Mouse (Mus musculus): ENCODE data around the gene Efcab12. TPM values are rescaled to one million over a fixed set of nuclear protein-coding genes. Genes with fewer than 3 reads are reported as not detected.
"Not testable (repeated sequence)": the region's sequence is repeated elsewhere in the genome, so short reads cannot be mapped to it uniquely, and the experiment has no call there.

The Efcab12 gene
- polyA plus RNA-seq, 1 experiment from 2014 or later, result 2.3 TPM

GRCm38 (mm10) chr6:115848598-115849304 lies 10.5 kb upstream of the Efcab12 start:
- 92% methylated on average over 10 of the region's 10 CpGs for WGBS
- Histone ChIP-seq H3K4me2 (replicated peaks; ENCODE audit: low read depth, low read length) (no peak overlapping the region), H3K4me1 (ENCODE audit: insufficient read depth, low read length) (peaks cover 10% of the 10 kb centered on the region), H3K27ac (ENCODE audit: low read length) (no peak overlapping the region), H3K4me3 (ENCODE audit: low read length) (no peak overlapping the region), H3K9me3 (ENCODE audit: low read length) (no peaks in the 10 kb centered on the region), H3K27me3 (ENCODE audit: insufficient read depth, low read length) (no peaks in the 10 kb centered on the region), H3K9ac (replicated peaks; ENCODE audit: low read length) (no peak overlapping the region), H3K36me3 (ENCODE audit: insufficient read depth, low read length) (peaks cover 16% of the 10 kb centered on the region; the same call in 1 of the 2 replicates)
- ATAC-seq (ENCODE audit: low FRiP score, low TSS enrichment), result no peak

- peaks cover 26% of the 10 kb centered on the region; the same call in 1 of the 2 replicates for H3K36me3 ChIP-seq (ENCODE audit: insufficient read depth, low read length)
- no peak overlapping the region for H3K4me3 ChIP-seq (ENCODE audit: low read length)
- H3K4me1 ChIP-seq (ENCODE audit: insufficient read depth, low read length), result peaks cover 4% of the 10 kb centered on the region; the same call in 1 of the 2 replicates
- H3K27me3 ChIP-seq (ENCODE audit: insufficient read depth, low read length), result no peaks in the 10 kb centered on the region
- H3K4me2 ChIP-seq (replicated peaks; ENCODE audit: low read depth, low read length), result no peak overlapping the region
- H3K9ac ChIP-seq (replicated peaks; ENCODE audit: low read length), result 0 out of 2 replicates have a peak overlapping the region, but pooled peaks have one; percentile 19
- ATAC-seq (ENCODE audit: low FRiP score, low TSS enrichment), result peak; percentile 51; the same call in 1 of the 2 replicates
- H3K9me3 ChIP-seq (ENCODE audit: low read length), result no peaks in the 10 kb centered on the region
- peak overlapping the region; percentile 21; the same call in 1 of the 2 replicates for H3K27ac ChIP-seq (ENCODE audit: low read length)
- WGBS, result 39% methylated on average over 7 of the region's 8 CpGs
These were observed 8.6 kb upstream of the Efcab12 start for GRCm38 (mm10) chr6:115846640-115847411.

GRCm38 (mm10) chr6:115845006-115845405 lies 6.8 kb upstream of the Efcab12 start:
- Histone ChIP-seq H3K4me2 (replicated peaks; ENCODE audit: low read depth, low read length) (no peak overlapping the region), H3K27ac (ENCODE audit: low read length) (no peak overlapping the region), H3K36me3 (ENCODE audit: insufficient read depth, low read length) (peaks cover 25% of the 10 kb centered on the region; the same call in 1 of the 2 replicates), H3K4me3 (ENCODE audit: low read length) (no peak overlapping the region), H3K9ac (replicated peaks; ENCODE audit: low read length) (no peak overlapping the region), H3K4me1 (ENCODE audit: insufficient read depth, low read length) (0 out of 2 replicates have a peak, but pooled peaks cover 3% of the 10 kb centered on the region), H3K9me3 (ENCODE audit: low read length) (no peaks in the 10 kb centered on the region), H3K27me3 (ENCODE audit: insufficient read depth, low read length) (no peaks in the 10 kb centered on the region)
- WGBS, result 92% methylated on average over 4 of the region's 4 CpGs
- ATAC-seq (ENCODE audit: low FRiP score, low TSS enrichment), result no peak

- peak; percentile 65 for ATAC-seq (ENCODE audit: low FRiP score, low TSS enrichment)
- 59% methylated on average over 5 of the region's 5 CpGs for WGBS
- Histone ChIP-seq H3K4me2 (replicated peaks; ENCODE audit: low read depth, low read length) (peak overlapping the region; percentile 64), H3K4me3 (ENCODE audit: low read length) (peak overlapping the region; percentile 42), H3K4me1 (ENCODE audit: insufficient read depth, low read length) (peaks cover 5% of the 10 kb centered on the region), H3K36me3 (ENCODE audit: insufficient read depth, low read length) (0 out of 2 replicates have a peak, but pooled peaks cover 14% of the 10 kb centered on the region), H3K9me3 (ENCODE audit: low read length) (no peaks in the 10 kb centered on the region), H3K9ac (replicated peaks; ENCODE audit: low read length) (peak overlapping the region; percentile 23; the same call in 1 of the 2 replicates), H3K27me3 (ENCODE audit: insufficient read depth, low read length) (no peaks in the 10 kb centered on the region), H3K27ac (ENCODE audit: low read length) (peak overlapping the region; percentile 56; the same call in 1 of the 2 replicates)
These were observed 533 bp upstream of the Efcab12 start for GRCm38 (mm10) chr6:115838745-115839144.

- no peaks in the 10 kb centered on the region for H3K9me3 ChIP-seq (ENCODE audit: low read length)
- no peak for ATAC-seq (ENCODE audit: low FRiP score, low TSS enrichment)
- H3K36me3 ChIP-seq (ENCODE audit: insufficient read depth, low read length), result no peaks in the 10 kb centered on the region
- no peaks in the 10 kb centered on the region for H3K27me3 ChIP-seq (ENCODE audit: insufficient read depth, low read length)
- H3K27ac ChIP-seq (ENCODE audit: low read length), result no peak overlapping the region
- no peak overlapping the region for H3K4me3 ChIP-seq (ENCODE audit: low read length)
- peaks cover 8% of the 10 kb centered on the region for H3K4me1 ChIP-seq (ENCODE audit: insufficient read depth, low read length)
- no peak overlapping the region for H3K4me2 ChIP-seq (replicated peaks; ENCODE audit: low read depth, low read length)
- no peak overlapping the region for H3K9ac ChIP-seq (replicated peaks; ENCODE audit: low read length)
These were observed 4.4 kb downstream of the Efcab12 start for GRCm38 (mm10) chr6:115833861-115834260.

GRCm38 (mm10) chr6:115832152-115832850 lies 5.9 kb downstream of the Efcab12 start:
- Histone ChIP-seq H3K4me1 (ENCODE audit: insufficient read depth, low read length) (0 out of 2 replicates have a peak, but pooled peaks cover 3% of the 10 kb centered on the region), H3K4me3 (ENCODE audit: low read length) (no peak overlapping the region), H3K27ac (ENCODE audit: low read length) (no peak overlapping the region), H3K9me3 (ENCODE audit: low read length) (no peaks in the 10 kb centered on the region), H3K36me3 (ENCODE audit: insufficient read depth, low read length) (no peaks in the 10 kb centered on the region), H3K27me3 (ENCODE audit: insufficient read depth, low read length) (no peaks in the 10 kb centered on the region), H3K4me2 (replicated peaks; ENCODE audit: low read depth, low read length) (no peak overlapping the region), H3K9ac (replicated peaks; ENCODE audit: low read length) (no peak overlapping the region)
- 84% methylated on average over 2 of the region's 2 CpGs for WGBS
- ATAC-seq (ENCODE audit: low FRiP score, low TSS enrichment), result no peak

GRCm38 (mm10) chr6:115830779-115831601 lies 7.2 kb downstream of the Efcab12 start:
- Histone ChIP-seq H3K9ac (replicated peaks; ENCODE audit: low read length) (no peak overlapping the region), H3K4me1 (ENCODE audit: insufficient read depth, low read length) (0 out of 2 replicates have a peak, but pooled peaks cover 3% of the 10 kb centered on the region), H3K27ac (ENCODE audit: low read length) (no peak overlapping the region), H3K9me3 (ENCODE audit: low read length) (no peaks in the 10 kb centered on the region), H3K4me2 (replicated peaks; ENCODE audit: low read depth, low read length) (no peak overlapping the region), H3K27me3 (ENCODE audit: insufficient read depth, low read length) (no peaks in the 10 kb centered on the region), H3K36me3 (ENCODE audit: insufficient read depth, low read length) (no peaks in the 10 kb centered on the region), H3K4me3 (ENCODE audit: low read length) (no peak overlapping the region)
- no peak for ATAC-seq (ENCODE audit: low FRiP score, low TSS enrichment)
- 83% methylated on average over 6 of the region's 6 CpGs for WGBS

GRCm38 (mm10) chr6:115823850-115824464 lies 14.3 kb downstream of the Efcab12 start:
- H3K27me3 ChIP-seq (ENCODE audit: insufficient read depth, low read length); H3K4me1 ChIP-seq (ENCODE audit: insufficient read depth, low read length); H3K9me3 ChIP-seq (ENCODE audit: low read length); H3K36me3 ChIP-seq (ENCODE audit: insufficient read depth, low read length): not testable (repeated sequence)
- WGBS, result 5% methylated on average over 4 of the region's 11 CpGs
- peak; percentile 99 for ATAC-seq (ENCODE audit: low FRiP score, low TSS enrichment)
- H3K4me3 ChIP-seq (ENCODE audit: low read length), result peak overlapping the region; percentile 29
- peak overlapping the region; percentile 44 for H3K4me2 ChIP-seq (replicated peaks; ENCODE audit: low read depth, low read length)
- H3K9ac ChIP-seq (replicated peaks; ENCODE audit: low read length), result 0 out of 2 replicates have a peak overlapping the region, but pooled peaks have one; percentile 11
- peak overlapping the region; percentile 76 for H3K27ac ChIP-seq (ENCODE audit: low read length)

Measured in kidney, embryonic 16.5 days (tissue).